8 mouse cellular contexts compared by ENCODE assay signal in genomic region chr3:55241730-55242421, GRCm38 (mm10). TPM values are rescaled to one million over a fixed set of nuclear protein-coding genes. Genes with fewer than 3 reads are reported as not detected.
DNase-seq lines count a peak whose midpoint lies in the region; ATAC-seq and TF ChIP-seq lines count a peak whose summit lies in the region.

Gene Dclk1 (plus strand): TSS chr3:55242364.

- peak; percentile 22 for DNase-seq in urinary bladder, postnatal 14 days (ENCODE audit: low spot score)
- no peak for DNase-seq in urinary bladder, postnatal 4 days (ENCODE audit: low spot score in 2 of 2)
- peak; percentile 62 for DNase-seq in gastrocnemius, adult 2 months
- peak; percentile 78 to 82 for DNase-seq in lung, adult 18-20 months
- no peak for DNase-seq in ovary, postnatal 10 days (ENCODE audit: low spot score)

- H3K9ac ChIP-seq in hindbrain, embryonic 15.5 days: peak within 1 kb of the TSS; percentile 98
- peak within 1 kb of the TSS; percentile 70 for H3K9ac ChIP-seq in stomach, embryonic 16.5 days (ENCODE audit: low read length)

- intact Hi-C loops in gastrocnemius, adult 2 months (cut with DNase I): loop anchor here (10.0 kb wide), 1 partner anchor 113 kb away; no protein-coding TSS in a partner anchor

- H3K4me3 ChIP-seq in gastrocnemius, adult 2 months: peak within 1 kb of the TSS; percentile 73
- H3K4me3 ChIP-seq in hindbrain, embryonic 15.5 days: peak within 1 kb of the TSS; percentile 79
- peak within 1 kb of the TSS; percentile 55 for H3K4me3 ChIP-seq in stomach, embryonic 16.5 days (replicated peaks; ENCODE audit: low read length)

- peak within 1 kb of the TSS; percentile 66 for H3K27ac ChIP-seq in gastrocnemius, adult 2 months
- H3K27ac ChIP-seq in hindbrain, embryonic 15.5 days (replicated peaks): peak within 1 kb of the TSS; percentile 98
- no peak within 1 kb of the TSS; the same call in 1 of the 2 replicates for H3K27ac ChIP-seq in stomach, embryonic 16.5 days (ENCODE audit: low read length)

- 38% methylated on average over 10 of the region's 10 CpGs for WGBS in hindbrain, embryonic 15.5 days
- WGBS in stomach, embryonic 16.5 days: 37% methylated on average over 10 of the region's 10 CpGs

- TF ChIP-seq CTCF in gastrocnemius, adult 2 months (IDR thresholded peaks at IDR 0.05): no peak

- H3K4me2 ChIP-seq in hindbrain, embryonic 15.5 days: peak within 1 kb of the TSS; percentile 72
- H3K4me2 ChIP-seq in stomach, embryonic 16.5 days (ENCODE audit: low read depth, low read length): peak within 1 kb of the TSS; percentile 85

- ATAC-seq in hindbrain, embryonic 15.5 days (ENCODE audit: low FRiP score, low read depth): no peak
- ATAC-seq in stomach, embryonic 16.5 days (ENCODE audit: insufficient read depth, low FRiP score): no peak
- no peak for ATAC-seq in cerebellum, adult (ENCODE audit: insufficient number of reproducible peaks, low FRiP score, low TSS enrichment)

- H3K27me3 ChIP-seq in hindbrain, embryonic 15.5 days: no peaks in the 10 kb centered on the region
- H3K27me3 ChIP-seq in stomach, embryonic 16.5 days (ENCODE audit: control insufficient read depth, insufficient read depth, low read length): peaks cover 12% of the 10 kb centered on the region

- no peaks in the 10 kb centered on the region for H3K36me3 ChIP-seq in hindbrain, embryonic 15.5 days
- no peaks in the 10 kb centered on the region for H3K36me3 ChIP-seq in stomach, embryonic 16.5 days (ENCODE audit: control insufficient read depth, insufficient read depth, low read length)

- H3K4me1 ChIP-seq in hindbrain, embryonic 15.5 days (replicated peaks): peaks cover 36% of the 10 kb centered on the region
- peaks cover 6% of the 10 kb centered on the region; the same call in 1 of the 2 replicates for H3K4me1 ChIP-seq in stomach, embryonic 16.5 days (ENCODE audit: control insufficient read depth, insufficient read depth, low read length)

- H3K9me3 ChIP-seq in hindbrain, embryonic 15.5 days: no peaks in the 10 kb centered on the region
- no peaks in the 10 kb centered on the region for H3K9me3 ChIP-seq in stomach, embryonic 16.5 days (replicated peaks; ENCODE audit: control insufficient read depth, low read length)

RNA-seq across cellular contexts. Expression of gene Dclk1, which starts in this region (rescaled TPM):
- total RNA-seq in gastrocnemius, adult 2 months (2021): 1 to 10 TPM; 1.5 to 3.5 TPM
- polyA plus RNA-seq in hindbrain, embryonic 15.5 days (2015; fragmentation: Nextera tagmentation; extraction: Ambion mirVana): 246 and 266 TPM in 2 replicates
- 9.8 and 11.8 TPM in 2 replicates for polyA plus RNA-seq in stomach, embryonic 16.5 days (2015; fragmentation: Nextera tagmentation; extraction: Ambion mirVana)

Comparison
In these comparisons a context has a peak if more than half of its experiments do, and no peak if none do; other contexts are left out.
1. RNA of gene Dclk1 (polyA plus RNA-seq): 246 to 266 TPM in hindbrain, embryonic 15.5 days; 9.8 to 11.8 TPM in stomach, embryonic 16.5 days; every median in the first group is over 10 times any median in the second.
2. DNase-seq: peak in urinary bladder, postnatal 14 days (single experiment), gastrocnemius, adult 2 months (single experiment) and lung, adult 18-20 months (2 of 2); none in urinary bladder, postnatal 4 days (0 of 2) and ovary, postnatal 10 days (single experiment).
3. Peak in every context shown above with its lines, with median percentiles within 50 percentile points of each other: H3K4me3 ChIP-seq.